Mouse (Mus musculus) testis, adult 2 months (tissue): ENCODE data around the gene Pik3r1. TPM values are rescaled to one million over a fixed set of nuclear protein-coding genes. Genes with fewer than 3 reads are reported as not detected.

Experiments
- H3K27ac ChIP-seq: fragments of 200-500 bp; 2 replicates; pipeline ENCODE4 v1.5.1; 2012; ENCODE audit warnings: low read depth, low read length; ENCODE audit not compliant: control insufficient read depth, insufficient read depth
- H3K27me3 ChIP-seq: fragments of 200-500 bp; 2 replicates; pipeline ENCODE4 v1.6.1; 2012; ENCODE audit warnings: mild to moderate bottlenecking, low read length, moderate library complexity; ENCODE audit not compliant: control insufficient read depth, insufficient read depth
- H3K36me3 ChIP-seq: fragments of 200-500 bp; 2 replicates; pipeline ENCODE4 v1.6.1; 2012; ENCODE audit warnings: mild to moderate bottlenecking, low read length; ENCODE audit not compliant: control insufficient read depth, insufficient read depth
- H3K4me1 ChIP-seq: fragments of 200-500 bp; 2 replicates; pipeline ENCODE4 v1.6.1; 2012; ENCODE audit warnings: low read length; ENCODE audit not compliant: control insufficient read depth, insufficient read depth
- H3K4me3 ChIP-seq: fragments of 200-500 bp; 2 replicates; pipeline ENCODE4 v1.5.1; 2012; ENCODE audit warnings: low read depth, mild to moderate bottlenecking, low read length, moderate library complexity, mixed read lengths; ENCODE audit not compliant: control insufficient read depth
- CTCF ChIP-seq: fragments of 200-500 bp; IDR thresholded peaks from 2 replicates; pipeline ENCODE4 v1.5.1; 2012; ENCODE audit warnings: low read depth, mild to moderate bottlenecking, inconsistent platforms, low read length, moderate library complexity; ENCODE audit not compliant: control insufficient read depth, insufficient read depth, insufficient replicate concordance
- POLR2A ChIP-seq: fragments of 200-500 bp; IDR thresholded peaks from 2 replicates; pipeline ENCODE4 v1.6.1; 2012; ENCODE audit warnings: low read depth, mild to moderate bottlenecking, inconsistent platforms, low read length, moderate library complexity; ENCODE audit not compliant: control insufficient read depth
- polyA plus RNA-seq: library from polyadenylated mRNA; depleted of rRNA; stranded (reverse); fragments of >200 nt; gene quantifications from 2 replicates; pipeline ENCODE4 v1.2.3, GENCODE M21; 2012

Pik3r1 gene
- polyA plus RNA-seq, 1 experiment = 1.9 TPM

GRCm38 (mm10) chr13:101717836-101718235 lies 50.2 kb downstream of the Pik3r1 start:
- H3K27me3 ChIP-seq = no peaks in the 10 kb centered on the region
- H3K27ac ChIP-seq = no peak overlapping the region
- no peak overlapping the region for H3K4me3 ChIP-seq
- no peaks in the 10 kb centered on the region for H3K4me1 ChIP-seq
- TF ChIP-seq CTCF (no peak), POLR2A (no peak)
- H3K36me3 ChIP-seq = no peaks in the 10 kb centered on the region

DNA sequence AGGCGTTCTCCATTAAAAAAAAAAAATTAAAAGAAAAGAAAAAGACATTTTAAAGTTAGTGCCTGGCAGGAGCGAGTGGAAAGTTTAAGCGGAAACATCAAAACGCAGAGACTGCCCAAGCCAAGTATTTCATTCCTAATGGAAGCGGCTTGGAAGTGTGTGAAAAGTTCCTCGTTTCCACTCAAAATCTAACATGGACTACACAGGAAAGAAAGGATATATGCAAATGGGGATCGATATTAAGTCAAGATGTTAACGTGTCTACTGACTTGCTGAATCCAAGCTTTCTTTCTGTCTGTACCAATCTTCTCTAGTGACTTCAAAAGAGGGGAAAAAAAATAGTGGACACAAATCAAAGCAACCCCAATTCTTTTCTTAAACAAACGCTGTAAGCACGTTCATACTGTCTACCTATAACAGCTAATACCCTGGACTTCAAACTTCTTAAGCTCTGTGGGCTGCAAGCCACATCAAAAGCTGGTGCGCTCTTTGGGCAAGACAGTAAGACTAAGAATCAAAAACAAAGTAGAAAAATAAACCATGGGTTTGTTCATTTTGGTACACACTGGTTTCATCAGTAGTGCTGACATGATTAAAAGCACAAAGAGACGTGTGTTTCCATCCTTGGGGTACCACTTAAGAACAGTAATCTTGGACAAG lies 54.5 kb downstream of the Pik3r1 start:
- H3K27me3 ChIP-seq = no peaks in the 10 kb centered on the region
- H3K27ac ChIP-seq = no peak overlapping the region
- no peak overlapping the region for H3K4me3 ChIP-seq
- no peaks in the 10 kb centered on the region for H3K36me3 ChIP-seq
- H3K4me1 ChIP-seq = no peaks in the 10 kb centered on the region
- TF ChIP-seq POLR2A = no peak

- Histone ChIP-seq H3K4me3 (no peak overlapping the region), H3K36me3 (no peaks in the 10 kb centered on the region), H3K27ac (no peak overlapping the region), H3K4me1 (no peaks in the 10 kb centered on the region), H3K27me3 (no peaks in the 10 kb centered on the region)
- no peak for TF ChIP-seq POLR2A
- no peak for TF ChIP-seq CTCF
These were observed 55.1 kb downstream of the Pik3r1 start for GRCm38 (mm10) chr13:101712720-101713428.

DNA sequence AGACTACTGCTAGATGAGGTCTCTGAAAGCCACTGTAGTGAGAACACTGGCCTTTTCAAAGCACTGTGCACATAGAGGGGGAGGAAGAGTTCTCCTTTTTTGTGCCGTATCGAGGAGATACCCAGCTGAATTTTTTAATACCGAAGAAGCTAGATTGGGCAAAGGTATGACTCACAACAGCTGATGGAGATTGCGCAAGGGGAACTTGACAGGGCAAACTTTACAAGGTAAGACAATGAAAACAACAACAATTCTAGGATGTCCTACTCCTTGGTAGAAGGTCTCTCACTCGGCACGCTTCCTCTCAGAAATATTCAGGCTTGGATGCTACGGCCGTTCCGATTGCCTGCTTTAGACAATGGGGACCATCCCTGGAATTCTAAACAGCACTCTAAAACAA lies 55.9 kb downstream of the Pik3r1 start:
- Histone ChIP-seq H3K4me3 (no peak overlapping the region), H3K4me1 (no peaks in the 10 kb centered on the region)
- TF ChIP-seq CTCF = no peak
- no peak for TF ChIP-seq POLR2A

GRCm38 (mm10) chr13:101711301-101711700 lies 56.7 kb downstream of the Pik3r1 start:
- no peak for TF ChIP-seq CTCF
- no peaks in the 10 kb centered on the region for H3K27me3 ChIP-seq
- H3K4me1 ChIP-seq = no peaks in the 10 kb centered on the region

More for the DNA sequence above, 55.9 kb downstream of the Pik3r1 start:
- Histone ChIP-seq H3K27me3 (no peaks in the 10 kb centered on the region), H3K27ac (no peak overlapping the region), H3K36me3 (no peaks in the 10 kb centered on the region)

GRCm38 (mm10) chr13:101709788-101710187 lies 58.2 kb downstream of the Pik3r1 start:
- Histone ChIP-seq H3K4me3 (no peak overlapping the region), H3K36me3 (no peaks in the 10 kb centered on the region), H3K27ac (no peak overlapping the region), H3K27me3 (no peaks in the 10 kb centered on the region), H3K4me1 (no peaks in the 10 kb centered on the region)
- TF ChIP-seq CTCF (no peak), POLR2A (no peak)

More at GRCm38 (mm10) chr13:101711301-101711700, 56.7 kb downstream of the Pik3r1 start:
- Histone ChIP-seq H3K4me3 (no peak overlapping the region), H3K36me3 (no peaks in the 10 kb centered on the region), H3K27ac (no peak overlapping the region)

GRCm38 (mm10) chr13:101707226-101707625 lies 60.8 kb downstream of the Pik3r1 start:
- Histone ChIP-seq H3K4me3 (no peak overlapping the region), H3K4me1 (no peaks in the 10 kb centered on the region), H3K27me3 (no peaks in the 10 kb centered on the region), H3K36me3 (no peaks in the 10 kb centered on the region), H3K27ac (no peak overlapping the region)
- no peak for TF ChIP-seq POLR2A
- no peak for TF ChIP-seq CTCF

DNA sequence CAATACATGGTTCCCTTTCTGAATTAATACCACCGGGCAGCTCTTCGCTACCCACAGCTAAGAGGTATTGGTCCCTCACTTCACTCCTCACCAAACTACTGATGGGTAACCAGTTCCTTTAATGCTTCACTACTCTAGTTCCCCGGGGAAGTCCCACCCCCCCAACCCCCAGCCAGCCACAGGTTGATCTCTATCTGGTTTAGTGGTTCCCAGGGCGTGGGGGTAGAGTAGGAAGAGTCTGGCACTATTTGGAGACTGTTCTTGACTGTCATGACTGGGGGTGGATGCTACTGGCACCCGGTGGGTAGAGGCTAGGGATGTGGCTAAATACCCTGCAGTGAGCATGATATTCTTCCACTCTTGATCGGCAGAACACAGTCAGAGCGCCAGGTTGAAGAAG lies 61.6 kb downstream of the Pik3r1 start:
- Histone ChIP-seq H3K27ac (no peak overlapping the region), H3K4me3 (no peak overlapping the region), H3K4me1 (no peaks in the 10 kb centered on the region), H3K36me3 (no peaks in the 10 kb centered on the region), H3K27me3 (no peaks in the 10 kb centered on the region)
- no peak for TF ChIP-seq POLR2A
- no peak for TF ChIP-seq CTCF
